Mouse (Mus musculus): Measurements from ENCODE around the gene Cep97.
A peak's percentile ranks its signal among the peaks of the same experiment; 100 is the strongest.

Gene Cep97

GRCm38 (mm10) chr16:55947266-55947665, 12.6 kb upstream of the Cep97 start:
- DNase-seq, result no peak

GRCm38 (mm10) chr16:55940781-55941180, 6.1 kb upstream of the Cep97 start:
- no peak for DNase-seq

- DNase-seq, result no peak
These were observed 5.0 kb upstream of the Cep97 start for GRCm38 (mm10) chr16:55939703-55940102.

- no peak for DNase-seq
These were observed 4.1 kb upstream of the Cep97 start for GRCm38 (mm10) chr16:55938761-55939160.

- peak; percentile 57 for DNase-seq
These were observed 843 bp downstream of the Cep97 start for GRCm38 (mm10) chr16:55933681-55934343.

DNA sequence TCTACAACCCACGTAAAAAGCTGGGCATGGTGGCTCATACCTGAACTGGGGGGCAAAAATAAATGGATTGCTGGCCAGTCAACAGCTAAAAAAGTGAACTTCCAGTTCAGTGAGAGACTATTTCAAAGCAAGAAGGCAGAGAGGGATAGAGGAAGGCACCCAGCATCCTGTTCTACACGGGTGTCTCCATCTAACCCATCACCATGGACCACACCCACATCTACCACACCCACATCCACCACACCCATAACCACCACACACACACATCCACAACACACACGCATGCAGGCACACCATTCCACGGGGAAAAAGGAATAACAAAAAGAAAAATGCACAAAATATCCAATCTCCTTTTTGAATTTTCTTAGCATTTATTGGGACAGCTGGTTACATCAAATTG, 10.6 kb downstream of the Cep97 start:
- DNase-seq, result peak; percentile 26

DNA sequence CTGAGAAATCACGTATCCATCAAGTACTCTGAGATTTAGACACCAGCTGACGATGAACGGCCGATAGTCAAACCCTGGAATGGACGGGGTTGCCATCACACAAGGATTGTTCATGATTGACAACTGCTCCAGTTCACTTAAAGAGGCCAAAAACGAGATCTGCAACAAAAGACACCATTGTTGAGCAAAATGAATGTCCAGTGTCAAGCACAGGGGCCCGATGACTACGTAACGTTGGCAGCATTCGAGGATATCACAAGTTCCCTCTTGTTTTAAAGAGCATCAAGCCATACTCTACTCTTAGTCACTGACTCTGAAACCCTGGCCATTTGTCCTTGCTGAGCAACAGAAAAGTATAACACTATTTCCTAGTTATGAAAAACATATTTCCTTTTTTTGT, 12.6 kb downstream of the Cep97 start:
- DNase-seq, result no peak

GRCm38 (mm10) chr16:55914716-55915115, 19.9 kb downstream of the Cep97 start:
- DNase-seq, result no peak

DNA sequence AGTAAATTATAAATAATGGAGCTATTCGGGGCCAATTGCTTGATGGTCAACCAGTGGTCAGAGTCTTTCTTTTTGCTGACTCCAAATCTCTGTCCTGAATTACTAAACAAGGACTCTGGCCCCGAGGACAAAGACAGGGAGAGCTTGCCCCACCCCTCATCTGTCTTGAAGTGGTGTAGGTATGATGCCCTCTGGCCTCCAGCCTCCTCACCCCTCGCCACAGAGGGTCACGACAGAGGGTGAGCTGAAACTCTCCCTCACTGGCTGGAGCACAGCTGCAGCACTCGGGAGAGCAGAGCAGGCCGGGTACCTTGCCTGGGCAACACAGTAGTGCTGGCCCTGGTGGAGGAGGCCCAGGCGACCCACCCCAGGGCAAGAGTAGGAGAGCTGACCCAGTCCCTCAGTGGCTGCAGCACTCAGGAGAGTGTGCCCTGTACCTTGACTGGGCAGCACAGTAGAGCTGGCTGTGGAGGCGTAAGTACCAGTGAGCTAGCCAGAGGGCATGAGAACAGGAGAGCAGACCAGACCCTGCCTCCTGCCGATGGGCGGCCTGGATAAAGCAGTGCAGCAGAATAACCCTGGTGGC, 24.4 kb downstream of the Cep97 start:
- DNase-seq, result no peak

DNA sequence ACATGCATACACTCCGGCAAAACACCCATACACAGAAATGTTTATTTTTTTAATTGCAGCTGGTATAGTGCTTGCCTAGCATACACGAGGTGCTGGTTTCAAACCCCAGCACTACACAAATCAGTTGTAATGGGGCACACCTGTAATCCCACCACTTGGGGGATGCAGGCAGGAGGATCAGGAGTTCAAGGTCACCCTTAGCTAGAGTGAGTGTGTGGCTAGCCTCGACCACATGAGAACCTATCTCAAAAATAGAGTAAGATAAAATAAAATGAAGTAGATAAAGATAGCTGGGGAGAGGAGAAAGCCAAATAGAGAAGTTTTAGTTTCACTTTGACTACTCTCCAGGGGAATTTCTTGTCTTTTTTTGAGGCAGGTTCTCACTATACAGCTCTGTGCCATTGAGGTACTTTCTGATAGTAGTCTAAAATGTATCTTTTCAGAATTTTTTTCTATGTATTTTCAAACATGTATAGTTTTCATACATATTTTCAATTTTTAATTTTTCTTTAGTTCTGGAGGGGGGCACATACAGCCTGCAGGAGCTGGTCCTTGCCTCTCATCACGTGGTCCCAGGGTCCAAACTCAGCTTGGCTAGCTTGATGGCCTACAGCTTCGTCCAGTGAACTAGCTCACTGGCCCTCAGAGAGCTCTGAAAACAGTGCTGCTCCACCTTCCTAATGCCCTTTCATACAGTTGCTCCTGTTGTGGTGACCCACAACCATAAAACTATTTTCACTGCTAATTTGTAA, 27.6 kb downstream of the Cep97 start:
- DNase-seq, result no peak

DNA sequence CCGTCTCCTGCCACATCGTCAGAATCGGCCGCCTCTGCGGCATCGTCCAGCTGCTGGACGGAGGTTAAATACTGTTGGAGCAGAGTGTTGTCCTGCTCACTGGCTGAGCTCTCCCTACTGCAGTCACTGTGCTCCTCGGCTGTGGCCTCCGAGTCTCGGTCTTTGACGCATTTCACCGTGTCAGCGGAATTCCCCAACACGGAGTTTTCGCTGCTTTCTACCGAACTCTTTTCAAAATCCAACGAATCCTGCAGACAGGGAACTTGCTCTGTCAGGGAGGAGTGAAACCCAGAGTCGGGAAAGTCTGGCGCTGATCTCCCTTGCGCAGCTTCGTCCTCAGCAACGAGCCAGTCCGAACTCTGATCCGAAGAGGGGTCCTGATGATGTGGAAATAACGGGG, 29.3 kb downstream of the Cep97 start:
- DNase-seq, result no peak

GRCm38 (mm10) chr16:55901839-55902756, 32.6 kb downstream of the Cep97 start:
- DNase-seq, result no peak

DNA sequence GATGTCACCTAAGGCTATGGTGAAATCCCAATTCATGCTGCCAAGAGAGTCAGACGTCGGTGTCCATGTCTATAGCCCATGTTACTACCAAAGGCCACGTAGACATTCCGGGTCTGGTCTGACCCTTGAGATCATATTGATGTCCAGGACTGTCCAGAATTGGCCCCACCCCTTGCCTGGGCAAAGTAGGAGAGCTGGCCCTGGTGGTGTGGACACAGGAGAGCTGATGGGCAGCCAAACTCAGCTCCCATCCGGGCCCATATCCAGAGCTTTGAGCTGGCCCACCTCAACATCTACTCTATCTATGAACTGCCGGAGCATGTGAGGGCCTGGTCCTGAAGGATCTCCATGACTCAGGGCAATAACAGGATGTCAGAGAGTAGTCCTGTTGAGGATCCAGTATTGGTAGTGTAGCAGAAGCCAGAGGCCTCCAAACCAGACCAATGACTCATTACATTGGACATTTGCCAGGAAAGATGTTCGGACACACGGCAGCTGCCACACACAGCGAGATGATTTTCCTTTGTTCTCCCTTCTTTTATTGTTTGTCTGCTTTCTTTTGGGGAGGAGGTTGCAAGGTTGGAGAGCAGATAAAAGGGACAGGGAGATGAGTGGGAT, 36.2 kb downstream of the Cep97 start:
- DNase-seq, result no peak

DNA sequence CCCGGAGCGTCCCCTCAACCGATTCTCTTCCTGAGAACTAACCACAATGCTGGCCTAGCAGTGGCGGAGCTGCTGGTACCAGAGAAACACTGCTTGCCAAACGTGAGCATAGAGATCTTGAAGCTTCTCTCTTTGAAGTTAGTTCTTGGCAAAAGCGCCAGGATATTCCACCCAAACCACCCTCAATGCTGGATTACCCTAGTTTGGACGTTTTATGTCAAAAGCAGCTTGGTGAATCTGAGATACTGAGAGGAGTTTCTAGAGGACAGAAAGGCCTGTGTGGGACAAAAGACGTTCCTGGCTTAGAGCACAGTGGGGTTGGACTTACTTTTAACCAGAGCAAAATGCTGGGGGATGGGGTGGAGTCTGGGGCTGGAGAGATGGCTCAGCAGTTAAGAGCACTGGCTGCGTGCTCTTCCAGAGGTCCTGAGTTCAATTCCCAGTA, 39.0 kb downstream of the Cep97 start:
- peak; percentile 42 for DNase-seq

DNA sequence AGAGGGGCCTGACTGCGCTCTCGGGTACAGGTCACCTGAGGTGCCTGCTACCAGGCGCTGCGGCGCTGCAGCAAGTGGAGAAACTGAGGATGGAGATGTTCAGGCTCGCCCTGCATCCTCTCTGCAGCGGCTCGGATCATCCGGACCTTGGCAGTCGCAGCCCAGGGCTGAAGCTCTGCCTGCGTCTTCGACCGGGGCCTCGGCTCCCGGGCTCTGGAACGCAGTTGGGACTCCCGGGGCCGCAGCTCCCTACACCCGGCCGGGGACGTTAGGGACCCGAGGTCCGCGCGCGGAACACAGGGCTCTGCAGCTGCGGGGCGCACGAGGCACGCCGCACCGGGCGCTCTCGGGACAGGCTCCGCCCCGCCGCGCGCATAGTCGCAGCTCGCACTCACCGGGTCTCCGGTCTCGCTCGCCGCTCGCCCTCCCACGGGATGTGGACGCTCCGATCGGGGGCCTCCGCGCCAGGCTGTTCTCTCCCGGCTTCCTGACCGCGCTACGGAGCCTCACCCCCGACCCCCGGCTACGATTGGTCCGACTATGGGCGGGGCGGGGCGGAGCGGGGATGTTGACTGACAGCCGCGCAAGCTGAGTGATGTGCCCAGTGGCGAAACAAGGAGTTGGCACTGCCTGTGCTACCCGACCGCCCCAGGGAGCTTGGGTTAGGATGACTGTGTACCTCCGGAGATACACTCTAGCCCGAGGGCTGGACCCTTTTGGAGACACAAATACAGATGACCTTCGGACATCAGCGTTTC, 39.6 kb downstream of the Cep97 start, which contains the start of gene Nxpe3:
Gene Nxpe3, minus strand, starts transcription at position 393 of the 758 bp plus-strand sequence.
- peak; percentile 89 for DNase-seq

DNA sequence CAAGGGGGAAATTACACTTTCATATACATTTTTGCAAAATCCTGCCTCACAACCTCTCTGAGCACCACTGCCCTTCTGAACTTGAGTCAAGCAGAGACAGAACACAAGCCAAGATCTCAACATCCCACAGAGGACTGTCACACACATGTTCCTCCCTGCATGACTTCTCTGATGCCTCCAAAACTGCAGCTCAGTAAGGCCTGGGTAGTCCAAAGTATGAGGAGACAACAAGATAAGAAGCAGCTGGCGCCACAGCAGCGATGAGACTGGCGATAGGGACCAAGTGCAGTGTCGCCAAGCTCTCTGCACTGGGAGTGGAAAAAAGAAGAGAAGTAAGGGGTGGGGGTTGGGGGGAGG, 40.1 kb downstream of the Cep97 start:
- peak; percentile 60 for DNase-seq

DNA sequence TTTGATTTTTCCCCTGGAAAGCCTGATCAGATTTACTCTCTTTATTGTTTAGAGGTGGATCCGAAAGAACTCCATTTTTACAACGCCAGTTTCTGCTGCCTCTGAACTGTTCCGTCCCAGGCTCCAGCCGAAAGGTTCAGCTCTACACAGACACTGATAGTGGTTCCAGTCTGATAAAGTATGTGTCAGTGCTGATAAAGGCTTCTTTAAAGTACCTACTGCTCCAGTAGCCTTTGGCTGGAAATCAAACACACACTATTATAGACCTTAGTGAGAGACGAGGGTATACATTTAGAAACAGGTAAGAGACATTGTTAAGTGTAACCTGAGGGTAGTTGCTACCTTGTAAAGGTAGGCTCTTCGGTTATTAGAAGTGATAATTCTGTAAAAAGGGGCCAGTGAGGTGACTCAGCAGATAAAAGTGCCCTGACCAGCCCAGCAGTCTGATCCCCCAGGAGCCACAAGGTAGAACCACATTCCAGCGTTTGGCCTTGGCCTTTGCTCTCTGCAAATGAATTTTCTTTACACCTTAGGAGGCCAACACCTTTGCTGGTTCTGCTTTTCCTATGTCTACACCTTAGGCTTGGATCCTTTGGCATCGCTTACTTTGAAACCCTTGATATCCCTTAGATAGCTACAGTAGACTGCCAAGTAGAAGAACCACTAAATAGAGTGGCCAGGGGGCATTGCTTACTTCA, 41.1 kb downstream of the Cep97 start:
- peak; percentile 34 for DNase-seq

DNA sequence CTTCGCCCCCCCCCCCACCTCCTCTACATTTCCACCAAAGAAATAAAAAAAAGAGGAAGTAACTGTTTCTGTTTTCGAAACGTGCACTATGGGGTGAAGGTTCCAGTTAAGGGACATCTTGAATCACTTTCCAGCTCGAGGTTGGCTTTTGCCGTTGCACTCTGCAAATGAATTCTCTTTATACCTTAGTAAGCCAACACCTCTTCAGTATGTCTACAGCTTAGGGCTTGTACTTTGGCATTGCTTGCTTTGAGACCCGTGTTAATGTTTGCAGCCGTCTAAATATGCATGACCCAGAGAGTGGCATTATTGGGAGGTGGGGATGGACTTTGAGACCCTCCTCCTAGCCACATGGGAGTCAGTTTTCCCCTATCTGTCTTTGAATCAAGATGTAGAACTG, 42.2 kb downstream of the Cep97 start:
- no peak for DNase-seq

DNA sequence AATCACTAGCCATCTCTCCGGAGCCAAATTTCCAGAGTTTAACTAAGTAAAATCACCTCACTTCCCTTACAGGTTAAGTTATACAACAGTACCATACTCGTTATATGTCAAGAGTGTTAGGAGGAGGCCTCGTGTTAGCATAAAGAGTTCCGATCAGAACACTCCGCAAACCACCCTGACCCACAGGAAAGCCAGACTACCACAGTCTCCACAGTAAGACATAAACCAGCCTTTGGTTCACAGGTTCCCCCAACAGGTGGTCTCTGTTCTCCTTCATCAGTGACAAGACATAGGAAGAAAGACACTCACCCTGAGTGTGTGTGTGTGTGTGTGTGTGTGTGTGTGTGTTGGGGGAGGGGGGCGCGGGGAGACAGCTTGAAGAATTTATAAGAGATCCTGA, 43.3 kb downstream of the Cep97 start:
- DNase-seq, result no peak

DNA sequence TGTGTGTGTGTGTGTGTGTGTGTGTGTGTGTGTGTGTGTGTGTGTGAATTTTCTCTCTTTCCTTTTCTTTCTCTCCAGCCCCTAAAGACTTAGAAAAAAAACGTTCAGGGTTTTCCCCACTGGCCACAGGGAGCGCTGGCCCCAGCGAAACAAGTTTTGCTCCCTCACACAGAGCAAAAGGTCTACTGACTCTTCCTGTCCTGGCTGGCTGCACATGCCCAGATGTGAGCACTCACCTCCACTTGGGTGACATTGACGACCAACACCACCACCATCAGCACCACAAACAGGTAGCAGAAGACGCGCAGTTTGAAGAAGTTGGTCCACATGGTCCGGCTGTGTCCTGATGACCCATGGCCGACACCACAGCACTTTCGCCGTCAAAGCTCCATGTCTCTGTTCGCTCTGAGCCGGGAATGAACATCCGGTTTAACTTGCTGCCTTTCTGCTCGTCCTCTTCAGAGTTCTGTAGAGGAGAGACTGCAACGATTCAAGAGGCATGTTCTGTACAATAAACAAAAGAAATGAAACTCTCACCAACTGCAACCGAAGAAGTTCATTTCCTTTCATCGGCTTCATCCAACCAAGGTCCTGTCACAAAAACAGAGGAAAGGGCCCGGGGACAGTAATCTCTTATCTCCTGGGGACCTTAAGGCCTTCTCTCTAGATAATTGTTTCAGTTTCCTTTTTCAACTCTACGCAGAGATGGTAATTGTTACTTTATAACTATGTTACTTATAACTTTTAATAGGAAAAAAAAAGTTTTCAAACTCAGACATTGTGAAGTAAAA, 44.1 kb downstream of the Cep97 start:
- no peak for DNase-seq

Data from liver (tissue).